Mouse (Mus musculus) T-helper 2 cell (primary cell): ENCODE measurements at regions not wholly inside any gene's neighbourhood (a gene's known extent, or its start where the extent isn't known, plus 50 kb on each side); places are given as distances from the start of the nearest gene placed in this dataset.

Experiments used
- in situ Hi-C: fragments of 300-600 bp; cut with MboI, MseI; formaldehyde crosslinking; loops from one replicate; pipeline ENCODE4 v1.15.1; 2025; ENCODE audit warnings: high pct_unique_total_duplicates

DNA sequence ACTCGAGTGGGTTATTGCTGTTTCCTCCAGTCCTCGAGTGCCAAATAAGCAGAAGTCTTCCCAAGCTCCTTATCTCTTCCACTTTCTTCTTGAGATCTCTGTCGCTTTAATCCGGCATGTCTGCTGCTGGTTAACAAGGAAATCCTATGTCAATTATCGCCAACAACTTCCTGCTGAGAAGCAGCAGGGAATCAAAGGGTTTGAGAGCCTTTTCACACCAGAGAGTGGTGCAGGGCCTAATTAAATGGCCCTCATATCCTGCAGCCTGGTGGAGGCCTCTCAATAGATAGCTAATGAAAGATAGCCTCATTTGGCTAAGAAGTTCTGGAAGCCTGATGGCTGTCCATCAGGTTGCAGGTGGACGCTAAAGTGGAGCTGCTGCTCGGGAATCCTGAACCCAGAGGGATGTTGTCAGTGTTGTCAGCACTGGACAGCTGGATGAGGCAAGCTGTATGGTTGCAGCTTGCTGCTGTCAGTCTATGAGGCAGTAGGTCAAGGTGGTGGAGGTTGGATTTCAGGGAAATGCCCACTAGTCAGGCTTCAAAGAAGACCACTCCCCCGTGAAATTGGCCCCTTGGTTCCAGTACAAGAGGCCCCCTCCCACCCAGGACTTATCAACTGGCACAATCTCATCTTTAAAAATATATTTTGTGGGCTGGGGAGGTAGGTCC is 225.5 kb downstream of the Rab11fip2 start:
- in situ Hi-C loops: no loop called here

DNA sequence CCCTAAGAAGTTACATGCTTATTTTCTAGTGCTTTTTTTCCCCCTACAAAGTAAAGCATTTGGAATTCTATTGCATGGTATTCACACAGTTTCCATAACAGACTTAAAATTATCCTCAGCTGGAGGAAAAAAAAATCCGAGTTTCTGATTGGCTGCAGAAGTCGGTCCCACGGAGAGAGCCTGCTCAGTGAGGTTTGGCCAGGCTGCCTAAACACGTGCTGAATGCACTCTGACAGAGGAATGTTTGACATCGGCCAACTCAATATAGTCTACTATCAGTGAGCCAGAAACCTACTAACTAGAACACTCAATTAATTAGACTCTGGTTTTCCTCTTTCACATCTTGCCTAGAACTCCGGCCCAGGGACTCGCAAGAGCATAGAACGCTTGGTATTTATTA is 204.9 kb downstream of the Rab11fip2 start:
- in situ Hi-C loops: no loop called here

DNA sequence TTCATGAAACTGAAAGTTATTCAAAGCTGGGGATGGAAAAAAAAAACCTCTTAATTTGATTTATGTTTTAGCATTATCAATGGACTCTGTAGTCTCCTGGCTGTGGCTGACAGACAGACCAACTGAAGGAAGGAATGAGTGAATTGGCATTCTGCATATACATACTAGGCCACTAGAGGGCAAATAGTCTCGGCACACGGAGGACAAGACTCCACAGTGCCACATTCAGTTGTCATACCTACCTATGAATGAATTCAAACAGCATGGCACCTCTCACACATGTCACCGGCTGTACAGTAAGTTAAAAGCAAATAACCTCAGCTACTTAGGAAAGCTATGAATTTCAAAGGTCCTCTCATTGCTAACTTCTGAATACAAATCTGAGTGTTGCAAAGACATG is 200.5 kb downstream of the Rab11fip2 start:
- in situ Hi-C loops: loop anchor here (10.0 kb wide), 1 partner anchor 328 kb away; no protein-coding TSS in a partner anchor

DNA sequence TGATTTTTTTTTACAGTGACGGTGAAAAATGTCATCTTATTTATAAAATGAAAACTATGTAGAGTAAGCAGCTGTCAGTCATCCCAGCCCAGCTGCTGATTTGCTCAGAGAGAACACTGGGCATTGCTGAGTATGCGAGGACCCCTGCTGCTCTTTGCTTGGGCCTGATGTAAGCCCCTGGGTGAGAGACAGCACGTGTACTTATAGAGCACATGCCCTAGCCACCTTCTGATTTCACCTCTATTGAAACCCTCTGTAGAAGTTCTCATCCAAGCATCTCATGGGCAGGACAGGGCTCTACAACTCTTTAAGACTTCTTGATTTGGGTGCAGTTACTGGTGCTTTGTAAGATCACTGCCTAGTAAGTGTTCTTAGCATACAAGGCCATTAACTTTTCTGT is 182.2 kb downstream of the Rab11fip2 start:
- in situ Hi-C loops: no loop called here

DNA sequence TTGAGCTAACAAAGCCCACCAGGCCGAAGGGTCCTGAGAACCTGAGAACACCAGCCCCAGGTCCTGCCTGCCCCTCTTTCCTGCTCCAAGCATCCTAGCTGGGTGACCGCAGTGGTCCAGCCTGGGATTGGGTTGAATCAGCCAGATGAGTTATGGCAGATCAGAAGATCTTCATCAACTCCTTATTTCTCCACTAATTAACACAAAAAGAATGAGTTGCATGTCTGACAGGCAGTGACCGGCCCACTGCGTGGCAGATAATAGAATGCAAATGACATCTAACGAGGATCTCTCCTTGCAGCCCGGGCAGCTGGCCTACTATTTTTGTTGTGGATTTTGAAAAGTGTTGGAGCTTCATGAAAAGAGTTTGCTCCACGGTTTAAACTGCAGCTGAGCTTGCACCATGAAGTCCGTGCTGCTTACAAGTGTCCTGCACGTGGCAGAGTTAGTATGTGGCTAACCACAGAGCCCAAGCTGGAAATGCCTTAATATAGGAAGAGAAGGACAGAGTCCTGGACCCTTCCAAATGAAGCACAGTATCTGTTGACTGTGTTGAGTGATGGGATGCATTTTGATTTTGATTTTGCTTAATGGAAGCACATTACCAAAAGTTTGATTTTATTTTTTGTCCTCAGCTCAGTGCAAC is 158.9 kb downstream of the Rab11fip2 start:
- in situ Hi-C loops: no loop called here

- in situ Hi-C loops: no loop called here
These were observed 112.2 kb downstream of the Rab11fip2 start for GRCm38 (mm10) chr19:59831304-59831703.

DNA sequence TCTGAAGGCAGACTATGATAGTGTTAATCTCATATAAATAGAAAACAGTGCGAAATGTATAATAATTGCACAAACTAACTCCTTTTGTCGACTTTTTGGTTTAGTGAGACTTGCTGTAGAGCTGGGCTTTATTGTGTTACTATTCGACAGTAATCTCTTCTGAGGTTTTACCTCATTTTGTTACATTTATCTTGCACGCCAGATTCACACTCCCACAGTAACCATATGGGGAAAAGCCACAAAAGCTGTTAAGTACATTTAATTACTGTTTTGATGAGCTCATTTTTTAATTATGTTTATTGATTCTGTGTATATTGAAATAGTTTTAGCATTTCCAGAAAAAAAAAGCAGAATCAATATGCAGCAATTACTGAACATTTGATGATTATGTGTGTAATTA is 106.3 kb downstream of the Rab11fip2 start:
- in situ Hi-C loops: no loop called here

DNA sequence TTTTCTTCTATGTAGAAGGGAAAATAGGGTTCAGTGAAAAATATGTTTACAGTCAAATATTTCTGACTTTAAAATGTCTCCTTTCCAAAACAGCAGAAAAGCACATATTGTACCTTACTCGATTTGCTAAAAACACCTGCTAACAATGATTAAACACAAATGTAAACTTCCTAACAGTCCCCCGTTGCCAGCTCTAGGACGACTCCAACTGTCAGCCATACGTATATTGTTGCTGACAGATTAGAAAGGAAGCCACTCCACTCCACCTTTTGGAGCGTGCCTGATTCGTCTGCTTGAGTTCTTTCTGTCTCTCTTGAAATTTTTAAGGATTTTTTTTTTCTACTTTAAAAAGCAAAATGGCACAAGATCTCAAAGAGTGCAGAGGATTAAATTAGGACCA is 105.8 kb downstream of the Rab11fip2 start:
- in situ Hi-C loops: no loop called here

GRCm38 (mm10) chr19:59844270-59844669 is 99.2 kb downstream of the Rab11fip2 start:
- in situ Hi-C loops: loop anchor here (5.0 kb wide), 1 partner anchor 247 kb away; no protein-coding TSS in a partner anchor

GRCm38 (mm10) chr19:59846807-59847206 is 96.6 kb downstream of the Rab11fip2 start:
- in situ Hi-C loops: no loop called here

DNA sequence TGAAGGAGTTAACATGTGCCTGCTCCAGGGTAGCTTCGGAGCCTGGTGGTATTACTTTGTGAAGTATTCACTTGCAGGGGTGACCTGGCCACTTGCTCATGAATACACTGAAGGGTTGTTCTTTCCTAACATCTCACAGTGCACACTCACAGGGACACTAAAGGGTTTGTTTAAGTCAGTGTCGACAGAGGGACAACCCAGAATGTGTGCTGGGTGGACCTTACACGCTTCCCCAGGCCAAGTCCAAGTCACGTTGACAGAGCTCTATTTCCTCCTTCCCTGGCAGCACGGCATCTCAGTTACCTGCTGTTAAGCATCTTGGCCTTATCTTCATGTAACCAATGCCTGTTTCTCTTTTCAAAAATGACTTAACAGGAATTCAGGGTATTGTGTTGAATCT is 92.8 kb downstream of the Rab11fip2 start:
- in situ Hi-C loops: no loop called here

DNA sequence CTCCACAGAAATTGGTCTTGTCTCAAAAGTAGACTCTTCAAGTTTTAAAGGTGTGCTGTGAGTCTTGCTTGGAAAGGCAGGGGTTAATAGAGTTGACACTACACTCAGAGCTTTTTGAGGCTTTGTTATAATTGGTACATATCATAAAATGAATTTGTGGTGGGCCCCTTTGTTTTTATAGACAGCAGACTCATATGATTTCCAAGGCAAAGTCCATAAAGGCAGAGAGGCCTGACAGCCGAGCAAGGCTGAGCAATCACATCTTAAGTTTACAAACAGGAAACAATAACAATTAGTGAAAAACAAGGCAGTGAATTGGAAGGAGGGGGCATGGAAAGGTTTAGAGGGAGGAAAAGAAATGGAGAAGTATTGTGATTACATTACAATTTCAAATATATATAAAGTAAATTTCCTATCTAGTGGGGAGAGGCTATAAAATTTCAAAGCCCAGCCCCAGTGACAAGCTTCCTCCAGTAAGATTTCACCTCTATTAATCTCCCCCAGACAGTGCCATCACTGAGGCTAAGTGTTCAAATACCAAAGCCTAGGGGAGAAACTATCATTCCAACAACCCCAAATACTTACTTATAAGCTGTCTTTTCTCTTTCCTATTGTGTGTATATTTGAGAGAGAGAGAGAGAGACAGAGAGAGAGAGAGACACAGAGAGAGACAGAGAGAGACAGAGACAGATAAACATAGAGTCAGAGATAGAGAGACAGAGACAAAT is 91.3 kb downstream of the Rab11fip2 start:
- in situ Hi-C loops: no loop called here
